12 mouse cellular contexts compared by ENCODE assay signal in genomic region chr5:105789801-105790200, GRCm38 (mm10).
DNase-seq lines count a peak whose midpoint lies in the region; ATAC-seq and TF ChIP-seq lines count a peak whose summit lies in the region.
"Had no signal": no experiment of that assay in that cellular context is flagged by ENCODE, and none has a peak within 500 bp of the region (broad histone marks: within the 10 kb centered on the region; RNA-seq: fewer than 3 reads in every experiment).

No protein-coding gene starts in this region.

- H3K4me1 ChIP-seq in limb, embryonic 12.5 days (replicated peaks): peaks cover 65% of the 10 kb centered on the region
- peaks cover 46% of the 10 kb centered on the region for H3K4me1 ChIP-seq in limb, embryonic 10.5 days
- peaks cover 26% of the 10 kb centered on the region for H3K4me1 ChIP-seq in small intestine, adult 2 months (ENCODE audit: control insufficient read depth, insufficient read depth, insufficient read length, low read length)
- H3K4me1 ChIP-seq in midbrain, postnatal 0 days (ENCODE audit: insufficient read depth, low read length): peaks cover 12% of the 10 kb centered on the region

- no peaks in the 10 kb centered on the region for H3K36me3 ChIP-seq in limb, embryonic 12.5 days
- H3K36me3 ChIP-seq in limb, embryonic 10.5 days: no peaks in the 10 kb centered on the region
- no peaks in the 10 kb centered on the region for H3K36me3 ChIP-seq in small intestine, adult 2 months (ENCODE audit: control insufficient read depth, insufficient read depth, low read length)
- no peaks in the 10 kb centered on the region for H3K36me3 ChIP-seq in midbrain, postnatal 0 days (ENCODE audit: insufficient read depth, low read length)

- no peak overlapping the region for H3K4me3 ChIP-seq in limb, embryonic 12.5 days (replicated peaks)
- H3K4me3 ChIP-seq in limb, embryonic 10.5 days: no peak overlapping the region
- H3K4me3 ChIP-seq in small intestine, adult 2 months (ENCODE audit: low read depth, low read length): no peak overlapping the region
- H3K4me3 ChIP-seq in midbrain, postnatal 0 days (ENCODE audit: low read depth, low read length): no peak overlapping the region
- H3K4me3 ChIP-seq: erythroblast, embryonic 14.5 days had no signal

- TF ChIP-seq POLR2A in small intestine, adult 2 months (IDR thresholded peaks at IDR 0.05; ENCODE audit: low read depth, low read length): no peak

- no peak overlapping the region for H3K4me2 ChIP-seq in limb, embryonic 12.5 days
- H3K4me2 ChIP-seq in midbrain, postnatal 0 days (ENCODE audit: low read depth, low read length, poor library complexity, severe bottlenecking): no peak overlapping the region
- H3K4me2 ChIP-seq: heart, embryonic 11.5 days had no signal

- 83% methylated on average over 5 of the region's 5 CpGs for WGBS in limb, embryonic 12.5 days
- 81% methylated on average over 5 of the region's 5 CpGs for WGBS in limb, embryonic 10.5 days
- WGBS in small intestine, adult 2 months: 10% methylated on average over 5 of the region's 5 CpGs
- WGBS in midbrain, postnatal 0 days: 80% methylated on average over 5 of the region's 5 CpGs

- peak overlapping the region; percentile 23; the same call in 1 of the 2 replicates for H3K9ac ChIP-seq in limb, embryonic 12.5 days (replicated peaks)
- H3K9ac ChIP-seq in midbrain, postnatal 0 days (replicated peaks; ENCODE audit: low read length, poor library complexity, severe bottlenecking): no peak overlapping the region

- no peaks in the 10 kb centered on the region for H3K27me3 ChIP-seq in limb, embryonic 12.5 days
- no peaks in the 10 kb centered on the region for H3K27me3 ChIP-seq in limb, embryonic 10.5 days (ENCODE audit: low read depth, poor library complexity, severe bottlenecking)
- no peaks in the 10 kb centered on the region for H3K27me3 ChIP-seq in small intestine, adult 2 months (ENCODE audit: control insufficient read depth, insufficient read depth, low read length)
- H3K27me3 ChIP-seq in midbrain, postnatal 0 days (ENCODE audit: insufficient read depth, low read length): no peaks in the 10 kb centered on the region

- 0 out of 2 replicates have a peak overlapping the region, but pooled peaks have one; percentile 18 for H3K27ac ChIP-seq in limb, embryonic 12.5 days
- H3K27ac ChIP-seq in limb, embryonic 10.5 days: no peak overlapping the region
- H3K27ac ChIP-seq in small intestine, adult 2 months (ENCODE audit: insufficient read depth, low read depth, low read length): peak overlapping the region; percentile 52; the same call in 1 of the 2 replicates
- H3K27ac ChIP-seq in midbrain, postnatal 0 days (ENCODE audit: low read depth, low read length): no peak overlapping the region
- H3K27ac ChIP-seq: macrophage had no signal

- no peak for TF ChIP-seq CTCF in small intestine, adult 2 months (IDR thresholded peaks at IDR 0.05; ENCODE audit: extremely low read depth, insufficient read length, insufficient replicate concordance, low read depth, low read length)
- no peak for TF ChIP-seq CTCF in midbrain, postnatal 0 days (IDR thresholded peaks at IDR 0.05)

- ATAC-seq in limb, embryonic 12.5 days (ENCODE audit: insufficient number of reproducible peaks, insufficient read depth, low FRiP score, low TSS enrichment, low read depth): no peak
- no peak for ATAC-seq in midbrain, postnatal 0 days (ENCODE audit: low FRiP score)

- no peaks in the 10 kb centered on the region for H3K9me3 ChIP-seq in limb, embryonic 12.5 days
- H3K9me3 ChIP-seq in limb, embryonic 10.5 days (replicated peaks): no peaks in the 10 kb centered on the region
- H3K9me3 ChIP-seq in midbrain, postnatal 0 days (ENCODE audit: low read length): no peaks in the 10 kb centered on the region

- DNase-seq in limb, embryonic 10.5 days (ENCODE audit: low spot score): no peak
- DNase-seq in adrenal gland, postnatal 36 days: peak; percentile 49 to 63
- DNase-seq in kidney, postnatal 36 days: peak; percentile 47 to 69
- no peak for DNase-seq in spleen, postnatal 36 days (ENCODE audit: low spot score in 2 of 2)
- DNase-seq in adipocyte (ENCODE audit: low spot score): no peak
- DNase-seq in midbrain, postnatal 0 days (ENCODE audit: low spot score): no peak
- DNase-seq: thymus, adult 2 months had no signal

Comparison
In these comparisons a context has a peak if more than half of its experiments do, and no peak if none do; other contexts are left out.
1. H3K27ac ChIP-seq: peak in limb, embryonic 12.5 days (single experiment) and small intestine, adult 2 months (single experiment); none in limb, embryonic 10.5 days (single experiment) and midbrain, postnatal 0 days (single experiment).
2. DNase-seq: peak in adrenal gland, postnatal 36 days (2 of 2) and kidney, postnatal 36 days (2 of 2); none in limb, embryonic 10.5 days (single experiment), spleen, postnatal 36 days (0 of 2), adipocyte (single experiment) and midbrain, postnatal 0 days (single experiment).